Mouse (Mus musculus) liver, embryonic 15.5 days (tissue): ENCODE measurements around the gene Ctbp2. TPM values are rescaled to one million over a fixed set of nuclear protein-coding genes. Genes with fewer than 3 reads are reported as not detected.

Experiments used
- ATAC-seq: fragments of 200-750 bp; cut with Nextera tagmentation; 2 replicates; pipeline ENCODE4 v1.8.0; 2017; ENCODE audit warnings: moderate number of reproducible peaks, mild to moderate bottlenecking, moderate library complexity; ENCODE audit not compliant: insufficient read depth
- H3K27ac ChIP-seq: fragments of 300-500 bp; sonication (generic); replicated peaks from 2 replicates; pipeline ENCODE4 v1.5.1; 2015; ENCODE audit warnings: mild to moderate bottlenecking, inconsistent platforms
- H3K27me3 ChIP-seq: fragments of 300-500 bp; sonication (generic); 2 replicates; pipeline ENCODE4 v1.6.1; 2015; ENCODE audit warnings: mild to moderate bottlenecking, inconsistent platforms
- H3K36me3 ChIP-seq: fragments of 300-500 bp; sonication (generic); replicated peaks from 2 replicates; pipeline ENCODE4 v1.6.1; 2015; ENCODE audit warnings: moderate library complexity, mild to moderate bottlenecking, inconsistent platforms
- H3K4me1 ChIP-seq: fragments of 300-500 bp; sonication (generic); replicated peaks from 2 replicates; pipeline ENCODE4 v1.6.1; 2015; ENCODE audit warnings: inconsistent platforms
- H3K4me2 ChIP-seq: fragments of 300-500 bp; sonication (generic); 2 replicates; pipeline ENCODE4 v1.6.1; 2015; ENCODE audit warnings: moderate library complexity, mild to moderate bottlenecking, inconsistent platforms
- H3K4me3 ChIP-seq: fragments of 300-500 bp; sonication (generic); replicated peaks from 2 replicates; pipeline ENCODE4 v1.5.1; 2015; ENCODE audit warnings: mild to moderate bottlenecking, inconsistent platforms
- H3K9ac ChIP-seq: fragments of 300-500 bp; sonication (generic); 2 replicates; pipeline ENCODE4 v1.6.1; 2015; ENCODE audit warnings: moderate library complexity, mild to moderate bottlenecking, inconsistent platforms
- H3K9me3 ChIP-seq: fragments of 300-500 bp; sonication (generic); replicated peaks from 2 replicates; pipeline ENCODE4 v1.6.1; 2016; ENCODE audit warnings: inconsistent platforms
- WGBS: fragments of 180-500 bp; shearing (Covaris S2); methylation state at CpG from one replicate; pipeline ENCODE4 v1.1.7; 2015; ENCODE audit warnings: mixed read lengths; ENCODE audit not compliant: insufficient replicate concordance; 5-methylcytosine and 5-hydroxymethylcytosine counted together
- polyA plus RNA-seq: library from polyadenylated mRNA; unstranded; fragments of >200 nt; fragmentation: Nextera tagmentation; extraction: Ambion mirVana; gene quantifications from 2 replicates; pipeline ENCODE4 v1.2.1, GENCODE M21; 2015

Ctbp2 gene
- polyA plus RNA-seq, 1 experiment from 2014 or later: 8.1 TPM

DNA sequence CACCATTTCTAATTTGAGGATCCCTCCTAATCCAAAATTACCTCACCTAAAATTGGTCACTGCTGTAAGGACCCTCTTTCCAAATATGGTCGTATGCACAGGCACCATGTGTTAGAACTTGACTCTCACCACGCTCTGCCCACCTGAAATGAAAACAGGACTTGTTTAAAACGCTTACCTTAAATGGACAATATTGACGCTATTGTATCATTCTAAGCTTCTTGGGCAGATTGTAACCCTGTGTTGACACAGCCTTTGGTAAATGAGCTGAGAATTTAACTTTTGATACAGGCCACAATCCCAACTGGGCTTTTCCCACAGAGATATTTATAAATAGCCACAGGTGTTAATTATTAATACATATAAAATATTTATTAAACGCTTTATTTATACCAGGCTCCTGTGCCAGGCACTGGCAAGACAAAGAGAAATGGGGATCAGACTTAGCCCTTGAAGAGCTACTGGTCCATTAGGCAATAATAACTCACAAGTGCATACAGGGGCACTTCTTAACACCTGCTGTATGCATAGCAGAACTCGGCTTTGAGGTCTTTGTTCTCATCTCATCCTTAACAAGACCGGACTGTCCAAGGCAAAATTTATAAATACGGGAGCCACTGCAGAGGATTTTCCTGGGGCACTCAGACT, 15.7 kb upstream of the Ctbp2 start:
- Histone ChIP-seq H3K36me3 (no peaks in the 10 kb centered on the region), H3K27ac (no peak overlapping the region), H3K9me3 (no peaks in the 10 kb centered on the region), H3K4me2 (no peak overlapping the region), H3K4me1 (no peaks in the 10 kb centered on the region), H3K4me3 (no peak overlapping the region), H3K27me3 (no peaks in the 10 kb centered on the region), H3K9ac (no peak overlapping the region)
- no peak for ATAC-seq
- 65% methylated on average over 8 of the region's 8 CpGs for WGBS

- no peak for ATAC-seq
- H3K9ac ChIP-seq: no peak overlapping the region
- H3K27me3 ChIP-seq: no peaks in the 10 kb centered on the region
- H3K9me3 ChIP-seq: no peaks in the 10 kb centered on the region
- H3K4me1 ChIP-seq: no peaks in the 10 kb centered on the region
- no peaks in the 10 kb centered on the region for H3K36me3 ChIP-seq
- no peak overlapping the region for H3K4me2 ChIP-seq
- no peak overlapping the region for H3K27ac ChIP-seq
- WGBS: 72% methylated on average over 5 of the region's 5 CpGs
- no peak overlapping the region for H3K4me3 ChIP-seq
Observed at GRCm38 (mm10) chr7:133133552-133133951, 9.4 kb upstream of the Ctbp2 start.

- 75% methylated on average over 5 of the region's 5 CpGs for WGBS
- no peak for ATAC-seq
- no peak overlapping the region for H3K9ac ChIP-seq
Observed at GRCm38 (mm10) chr7:133132702-133133101, 8.5 kb upstream of the Ctbp2 start.

GRCm38 (mm10) chr7:133124701-133125485, 739 bp upstream of the Ctbp2 start:
- Histone ChIP-seq H3K4me3 (peak overlapping the region; percentile 67), H3K27me3 (peaks cover 69% of the 10 kb centered on the region)

More at GRCm38 (mm10) chr7:133132702-133133101, 8.5 kb upstream of the Ctbp2 start:
- Histone ChIP-seq H3K9me3 (no peaks in the 10 kb centered on the region), H3K27ac (no peak overlapping the region), H3K4me1 (no peaks in the 10 kb centered on the region), H3K27me3 (no peaks in the 10 kb centered on the region), H3K4me3 (no peak overlapping the region), H3K36me3 (no peaks in the 10 kb centered on the region), H3K4me2 (no peak overlapping the region)

GRCm38 (mm10) chr7:133123244-133123998, 733 bp downstream of the Ctbp2 start, which contains the start of gene Fgfr2:
Fgfr2 (minus strand) TSS chr7:133123350.
- H3K4me2 ChIP-seq: peak within 1 kb of the TSS; percentile 90
- under 1% methylated on average over 39 of the region's 53 CpGs for WGBS
- peak within 1 kb of the TSS; percentile 67 for H3K4me3 ChIP-seq
- peak within 1 kb of the TSS; percentile 56 for H3K9ac ChIP-seq
- peak within 1 kb of the TSS; percentile 81 for H3K27ac ChIP-seq
- ATAC-seq: peak; percentile 45
- peaks cover 73% of the 10 kb centered on the region for H3K27me3 ChIP-seq
- H3K9me3 ChIP-seq: no peaks in the 10 kb centered on the region
- peaks cover 40% of the 10 kb centered on the region for H3K4me1 ChIP-seq
- H3K36me3 ChIP-seq: no peaks in the 10 kb centered on the region

More at GRCm38 (mm10) chr7:133124701-133125485, 739 bp upstream of the Ctbp2 start:
- Histone ChIP-seq H3K9me3 (no peaks in the 10 kb centered on the region), H3K4me2 (peak overlapping the region; percentile 90), H3K36me3 (no peaks in the 10 kb centered on the region), H3K9ac (peak overlapping the region; percentile 46; the same call in 1 of the 2 replicates), H3K27ac (peak overlapping the region; percentile 81; the same call in 1 of the 2 replicates), H3K4me1 (peaks cover 38% of the 10 kb centered on the region)
- WGBS: 10% methylated on average over 34 of the region's 34 CpGs
- no peak for ATAC-seq

DNA sequence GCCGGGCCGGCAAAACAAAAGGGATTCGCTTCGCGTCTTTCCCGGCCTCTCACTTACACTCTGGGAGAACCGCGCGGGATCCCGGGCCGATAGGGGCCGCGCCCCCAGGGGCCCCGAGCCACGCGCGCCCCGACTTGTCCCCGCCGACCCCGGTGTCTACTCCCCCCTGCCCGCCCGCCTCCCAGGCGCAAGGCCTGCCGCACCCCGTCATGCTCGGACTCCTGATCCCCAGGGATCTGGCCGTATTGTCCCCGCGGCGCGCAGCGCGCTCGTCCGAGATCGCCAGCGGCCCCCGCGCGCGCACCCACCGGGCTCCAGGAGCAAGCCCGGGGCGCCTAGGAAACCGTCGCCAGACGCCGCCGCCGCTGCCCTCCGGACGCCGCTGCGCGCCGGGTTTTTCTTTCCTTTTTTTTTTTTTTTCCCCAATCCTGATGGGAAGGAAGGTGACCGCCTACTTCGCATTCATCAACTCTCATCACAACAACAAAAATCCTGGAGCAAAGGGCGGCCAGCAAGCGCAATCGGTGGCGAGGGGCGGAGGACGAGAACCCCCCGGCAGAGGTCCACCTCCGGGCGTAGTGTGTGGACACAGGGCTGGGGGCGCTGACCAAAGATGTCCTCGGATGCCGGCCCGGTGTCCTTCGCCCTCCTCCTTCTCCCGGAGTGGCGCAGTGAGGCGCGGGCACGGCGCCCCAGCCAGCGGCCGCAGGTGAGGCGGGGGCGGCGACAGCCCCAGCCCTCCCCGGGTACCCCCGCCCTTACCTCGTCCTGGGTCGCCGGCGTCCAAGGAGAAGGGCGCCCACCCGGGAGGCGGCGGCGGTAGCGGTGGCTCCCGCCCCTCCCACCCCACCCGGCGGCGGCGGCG, 1.5 kb downstream of the Ctbp2 start:
- peak overlapping the region; percentile 67 for H3K4me3 ChIP-seq
- H3K27ac ChIP-seq: peak overlapping the region; percentile 81
- H3K9ac ChIP-seq: peak overlapping the region; percentile 56
- H3K4me2 ChIP-seq: peak overlapping the region; percentile 90
- no peaks in the 10 kb centered on the region for H3K9me3 ChIP-seq
- peaks cover 44% of the 10 kb centered on the region for H3K4me1 ChIP-seq
- H3K27me3 ChIP-seq: peaks cover 73% of the 10 kb centered on the region
- H3K36me3 ChIP-seq: no peaks in the 10 kb centered on the region
- under 1% methylated on average over 70 of the region's 102 CpGs for WGBS
- peak; percentile 2; the same call in 1 of the 2 replicates for ATAC-seq

- Histone ChIP-seq H3K9me3 (no peaks in the 10 kb centered on the region), H3K27me3 (peaks cover 71% of the 10 kb centered on the region), H3K4me2 (peak overlapping the region; percentile 90), H3K36me3 (no peaks in the 10 kb centered on the region), H3K9ac (peak overlapping the region; percentile 56), H3K4me1 (peaks cover 49% of the 10 kb centered on the region), H3K4me3 (peak overlapping the region; percentile 67), H3K27ac (peak overlapping the region; percentile 81)
- WGBS: under 1% methylated on average over 93 of the region's 94 CpGs
- ATAC-seq: no peak
Observed at GRCm38 (mm10) chr7:133121661-133122378, 2.3 kb downstream of the Ctbp2 start.

- Histone ChIP-seq H3K27ac (no peak overlapping the region), H3K4me3 (peak overlapping the region; percentile 67), H3K9me3 (no peaks in the 10 kb centered on the region), H3K36me3 (no peaks in the 10 kb centered on the region), H3K4me2 (peak overlapping the region; percentile 90), H3K4me1 (peaks cover 54% of the 10 kb centered on the region), H3K9ac (peak overlapping the region; percentile 56; the same call in 1 of the 2 replicates), H3K27me3 (peaks cover 64% of the 10 kb centered on the region)
- 3% methylated on average over 14 of the region's 14 CpGs for WGBS
- ATAC-seq: no peak
Observed at GRCm38 (mm10) chr7:133121080-133121607, 3.0 kb downstream of the Ctbp2 start.

GRCm38 (mm10) chr7:133120221-133120751, 3.9 kb downstream of the Ctbp2 start:
- peaks cover 62% of the 10 kb centered on the region for H3K4me1 ChIP-seq
- no peak overlapping the region for H3K27ac ChIP-seq
- H3K36me3 ChIP-seq: no peaks in the 10 kb centered on the region
- no peaks in the 10 kb centered on the region for H3K9me3 ChIP-seq
- H3K9ac ChIP-seq: no peak overlapping the region
- H3K27me3 ChIP-seq: peaks cover 56% of the 10 kb centered on the region
- H3K4me2 ChIP-seq: peak overlapping the region; percentile 8; the same call in 1 of the 2 replicates
- H3K4me3 ChIP-seq: no peak overlapping the region
- no peak for ATAC-seq
- WGBS: 39% methylated on average over 15 of the region's 15 CpGs
